Mouse (Mus musculus) heart, embryonic 14.5 days (tissue): Measurements from ENCODE around the gene Cstad. TPM values are rescaled to one million over a fixed set of nuclear protein-coding genes. Genes with fewer than 3 reads are reported as not detected.

ENCODE experiments used
- ATAC-seq: fragments of 200-750 bp; cut with Nextera tagmentation; 2 replicates; pipeline ENCODE4 v1.8.0; 2017; ENCODE audit warnings: low read depth, moderate TSS enrichment; ENCODE audit not compliant: insufficient number of reproducible peaks, insufficient read depth, low FRiP score
- H3K27ac ChIP-seq, 2 experiments: fragments of 200-500 bp in 1 of 2; fragments of 300-500 bp in 1 of 2; sonication (generic) in 1 of 2; replicated peaks in 1 of 2; 2 replicates each; pipeline ENCODE4 v1.5.1; 2012 to 2014; ENCODE audit warnings: low read depth in 2 of 2, low read length in 2 of 2, control low read depth in 1 of 2, mild to moderate bottlenecking in 1 of 2, mixed read lengths in 1 of 2; ENCODE audit not compliant: control insufficient read depth in 1 of 2, insufficient read depth in 1 of 2
- H3K27me3 ChIP-seq: fragments of 300-500 bp; sonication (generic); 2 replicates; pipeline ENCODE4 v1.6.1; 2014; ENCODE audit warnings: mild to moderate bottlenecking, low read length, control low read depth; ENCODE audit not compliant: control insufficient read depth, insufficient read depth
- H3K36me3 ChIP-seq: fragments of 300-500 bp; sonication (generic); 2 replicates; pipeline ENCODE4 v1.6.1; 2014; ENCODE audit warnings: mild to moderate bottlenecking, control low read depth, low read length, mixed read lengths; ENCODE audit not compliant: control insufficient read depth, insufficient read depth
- H3K4me1 ChIP-seq, 2 experiments: fragments of 200-500 bp in 1 of 2; fragments of 300-500 bp in 1 of 2; sonication (generic) in 1 of 2; 2 replicates each; pipeline ENCODE4 v1.6.1; 2012 to 2014; ENCODE audit warnings: low read length in 2 of 2, control low read depth in 1 of 2, mixed read lengths in 1 of 2; ENCODE audit not compliant: control insufficient read depth in 2 of 2, insufficient read depth in 2 of 2
- H3K4me2 ChIP-seq: fragments of 300-500 bp; sonication (generic); 2 replicates; pipeline ENCODE4 v1.6.1; 2014; ENCODE audit warnings: mild to moderate bottlenecking, low read length
- H3K4me3 ChIP-seq, 2 experiments: fragments of 200-500 bp in 1 of 2; fragments of 300-500 bp in 1 of 2; sonication (generic) in 1 of 2; 2 replicates each; pipeline ENCODE4 v1.5.1; 2012 to 2014; ENCODE audit warnings: low read length in 2 of 2, mild to moderate bottlenecking in 2 of 2, control low read depth in 1 of 2, low read depth in 1 of 2, moderate library complexity in 1 of 2; ENCODE audit not compliant: control insufficient read depth in 1 of 2, insufficient read depth in 1 of 2
- H3K9ac ChIP-seq: fragments of 300-500 bp; sonication (generic); 2 replicates; pipeline ENCODE4 v1.6.1; 2014; ENCODE audit warnings: mild to moderate bottlenecking, low read length
- H3K9me3 ChIP-seq: fragments of 300-500 bp; sonication (generic); 2 replicates; pipeline ENCODE4 v1.6.1; 2016; ENCODE audit warnings: low read length, control low read depth; ENCODE audit not compliant: control insufficient read depth
- WGBS: fragments of 180-500 bp; shearing (Covaris S2); extraction: QIAGEN DNeasy Blood & Tissue Kit; methylation state at CpG from one replicate; pipeline ENCODE4 v1.1.7; 2014; 5-methylcytosine and 5-hydroxymethylcytosine counted together
- polyA plus RNA-seq: library from polyadenylated mRNA; unstranded; fragments of >200 nt; fragmentation: Nextera tagmentation; extraction: Ambion mirVana; gene quantifications from 2 replicates; pipeline ENCODE4 v1.2.1, GENCODE M21; 2014

Cstad gene
- 3.2 and 3.8 TPM in 2 replicates for polyA plus RNA-seq

DNA sequence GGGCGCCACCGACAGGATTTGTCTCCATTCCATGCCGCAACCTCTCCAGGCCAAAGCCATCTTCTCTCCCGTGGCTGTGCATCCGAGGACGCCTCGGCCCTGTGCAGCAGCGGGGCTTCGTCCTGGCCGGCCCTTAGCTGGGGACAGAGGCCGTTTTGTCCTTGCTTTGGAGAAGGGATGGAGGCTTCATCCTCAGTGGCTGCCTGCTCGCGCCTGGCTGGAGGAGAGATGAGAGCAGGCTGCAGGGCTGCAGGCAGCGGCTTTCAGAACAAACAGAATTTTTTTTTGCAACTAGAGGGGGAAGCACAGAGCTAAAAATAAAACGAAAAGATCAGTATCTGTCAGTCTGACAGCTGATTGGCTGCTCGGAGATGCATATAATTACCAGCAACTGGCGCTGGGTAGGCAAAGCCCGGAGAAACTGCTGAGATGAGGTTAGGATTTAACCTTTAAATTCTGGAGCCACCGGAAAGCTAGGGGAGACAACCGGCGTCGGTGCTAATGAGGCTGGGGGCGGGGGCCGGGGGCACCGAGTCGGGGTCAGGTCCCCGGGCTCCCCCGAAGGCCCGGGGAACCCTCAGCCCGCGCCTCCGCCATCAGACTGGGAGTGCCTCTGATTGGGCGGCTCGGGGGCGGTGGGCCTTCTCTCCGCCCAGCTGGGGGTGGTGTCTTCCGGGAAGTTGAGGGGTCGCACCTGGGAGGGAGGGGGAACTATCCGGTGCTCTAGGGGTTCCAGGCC is at the start of gene Cstad:
Gene Cstad, plus strand, starts transcription at position 400 of the 739 bp plus-strand sequence.
- H3K9me3 ChIP-seq = no peaks in the 10 kb centered on the region
- H3K27ac ChIP-seq = peak within 1 kb of the TSS; percentile 96 to 97
- H3K27me3 ChIP-seq = no peaks in the 10 kb centered on the region
- WGBS = under 1% methylated on average over 35 of the region's 39 CpGs
- peaks cover 14 to 16% of the 10 kb centered on the region in 2 experiments for H3K4me1 ChIP-seq
- H3K4me2 ChIP-seq = peak within 1 kb of the TSS; percentile 75
- peak; percentile 37 for ATAC-seq
- peak within 1 kb of the TSS; percentile 50 to 51 for H3K4me3 ChIP-seq
- peak within 1 kb of the TSS; percentile 79 for H3K9ac ChIP-seq
- H3K36me3 ChIP-seq = no peaks in the 10 kb centered on the region

DNA sequence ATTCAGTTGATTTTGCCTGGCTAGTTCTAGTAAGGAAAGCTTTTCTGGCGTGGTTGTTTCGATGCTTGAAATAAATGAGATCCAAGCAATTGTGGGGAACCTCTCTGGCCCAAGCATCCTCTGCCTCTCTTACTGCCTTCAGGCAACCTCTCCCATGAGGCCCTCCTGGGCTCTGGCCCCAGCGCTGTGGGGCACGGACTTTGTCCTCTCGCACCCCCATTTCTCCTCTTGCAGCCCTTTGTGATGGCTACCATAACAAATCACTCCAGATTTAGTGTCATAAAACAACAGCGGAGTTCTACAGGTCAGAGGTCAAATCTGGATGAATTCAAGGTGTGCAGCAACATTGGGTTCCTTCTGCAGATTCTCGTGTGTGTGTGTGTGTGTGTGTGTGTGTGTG is 49.1 kb upstream of the Cstad start:
- Histone ChIP-seq H3K4me2 (peak overlapping the region; percentile 62; the same call in 1 of the 2 replicates), H3K9me3 (no peaks in the 10 kb centered on the region), H3K27ac (no peak overlapping the region), H3K4me3 (no peak overlapping the region), H3K36me3 (no peaks in the 10 kb centered on the region), H3K4me1 (peaks cover 26 to 28% of the 10 kb centered on the region in 2 experiments), H3K9ac (no peak overlapping the region), H3K27me3 (no peaks in the 10 kb centered on the region)
- WGBS = 83% methylated on average over 7 of the region's 7 CpGs
- ATAC-seq = no peak

DNA sequence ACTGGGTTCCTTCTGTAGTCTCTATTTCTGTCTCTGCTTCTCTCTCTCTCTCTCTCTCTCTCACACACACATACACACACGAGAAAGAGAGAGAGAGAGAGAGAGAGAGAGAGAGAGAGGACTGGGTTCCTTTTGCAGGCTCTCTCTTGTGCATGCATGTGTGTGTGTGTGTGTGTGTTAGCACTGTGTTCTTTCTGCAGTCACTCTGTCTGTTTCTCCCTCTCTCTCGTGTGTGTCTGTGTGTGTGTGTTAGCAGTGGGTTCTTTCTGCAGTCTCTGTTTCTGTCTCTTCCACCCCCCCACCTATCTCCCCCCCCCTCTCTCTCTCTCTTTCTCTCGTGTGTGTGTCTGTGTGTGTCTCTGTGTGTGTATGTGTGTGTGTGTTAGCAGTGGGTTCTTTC is 48.6 kb upstream of the Cstad start:
- no peak overlapping the region for H3K4me2 ChIP-seq
- H3K4me3 ChIP-seq = no peak overlapping the region
- WGBS = 58% methylated on average over 2 of the region's 3 CpGs
- peaks cover 22 to 25% of the 10 kb centered on the region in 2 experiments for H3K4me1 ChIP-seq
- no peak overlapping the region for H3K27ac ChIP-seq
- no peaks in the 10 kb centered on the region for H3K9me3 ChIP-seq
- no peaks in the 10 kb centered on the region for H3K36me3 ChIP-seq
- ATAC-seq = no peak
- no peaks in the 10 kb centered on the region for H3K27me3 ChIP-seq
- H3K9ac ChIP-seq = no peak overlapping the region

DNA sequence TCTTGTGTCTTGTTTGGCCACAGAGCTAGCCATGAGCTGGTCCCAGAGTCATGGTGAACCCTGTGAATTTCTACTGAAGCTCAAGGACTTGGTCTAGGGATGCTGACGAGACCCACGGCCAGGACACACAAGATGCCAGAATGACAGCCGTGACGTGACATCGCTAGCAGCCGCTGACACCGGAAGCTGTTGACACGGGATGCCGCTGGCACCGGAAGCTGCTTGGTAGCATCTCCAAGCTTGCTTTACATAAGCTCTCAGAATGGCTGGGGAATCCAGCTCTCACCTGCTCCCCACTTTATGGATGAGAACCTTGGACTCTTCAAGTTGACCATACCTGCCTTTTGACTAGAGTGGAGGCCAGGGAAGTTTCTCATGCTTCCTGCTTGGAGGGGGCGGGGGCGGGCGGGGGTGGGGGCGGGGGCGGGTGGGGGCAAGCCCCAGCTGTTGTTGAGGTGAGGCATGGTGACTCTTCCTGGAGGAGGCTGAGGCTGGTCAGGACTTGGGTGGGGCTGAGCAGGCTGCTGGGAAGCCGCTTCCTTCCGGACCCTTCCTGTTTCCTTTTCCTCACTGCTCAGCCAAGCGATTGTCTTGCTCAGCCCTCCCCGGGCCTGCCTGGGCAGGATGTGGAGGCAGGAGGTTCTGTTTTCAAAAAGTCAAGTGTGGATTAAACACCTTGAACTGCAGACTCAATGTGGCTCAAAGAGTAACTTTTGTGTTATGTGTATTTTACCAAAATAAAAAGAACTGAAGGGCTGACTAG is 47.2 kb upstream of the Cstad start:
- H3K9ac ChIP-seq = no peak overlapping the region
- ATAC-seq = peak; percentile 65

DNA sequence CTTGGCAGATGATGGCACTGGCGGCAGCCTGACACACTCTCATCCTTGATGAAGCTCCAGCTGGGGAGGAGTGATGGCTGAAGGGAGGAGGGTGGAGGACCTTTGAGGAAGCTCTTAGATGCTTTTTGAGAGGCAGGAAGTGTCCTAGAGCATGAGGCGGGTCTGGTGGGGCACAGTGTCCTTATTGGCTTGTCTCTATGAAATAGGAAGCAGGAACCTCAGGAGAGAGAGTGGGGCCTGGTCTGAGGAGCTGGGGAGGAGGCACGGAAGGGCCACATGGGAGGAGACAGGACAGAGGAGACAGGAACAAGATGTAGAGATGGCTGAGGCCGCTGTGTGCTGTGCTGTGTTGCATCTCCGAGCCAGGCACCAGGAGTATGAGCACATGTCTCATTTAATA is 43.3 kb upstream of the Cstad start:
- Histone ChIP-seq H3K9ac (no peak overlapping the region), H3K4me3 (no peak overlapping the region), H3K9me3 (no peaks in the 10 kb centered on the region), H3K27ac (no peak overlapping the region), H3K4me2 (no peak overlapping the region), H3K27me3 (no peaks in the 10 kb centered on the region), H3K4me1 (peaks cover 5 to 6% of the 10 kb centered on the region in 2 experiments; a peak in 3 of 4 replicates), H3K36me3 (no peaks in the 10 kb centered on the region)
- no peak for ATAC-seq
- WGBS = 81% methylated on average over 5 of the region's 5 CpGs

More for the DNA sequence above, 47.2 kb upstream of the Cstad start:
- no peaks in the 10 kb centered on the region for H3K27me3 ChIP-seq
- H3K4me2 ChIP-seq = no peak overlapping the region
- peak overlapping the region; percentile 72 to 75 for H3K27ac ChIP-seq
- 57% methylated on average over 19 of the region's 19 CpGs for WGBS
- H3K4me1 ChIP-seq = peaks cover 13 to 17% of the 10 kb centered on the region in 2 experiments
- no peak overlapping the region for H3K4me3 ChIP-seq
- H3K36me3 ChIP-seq = no peaks in the 10 kb centered on the region
- H3K9me3 ChIP-seq = no peaks in the 10 kb centered on the region

DNA sequence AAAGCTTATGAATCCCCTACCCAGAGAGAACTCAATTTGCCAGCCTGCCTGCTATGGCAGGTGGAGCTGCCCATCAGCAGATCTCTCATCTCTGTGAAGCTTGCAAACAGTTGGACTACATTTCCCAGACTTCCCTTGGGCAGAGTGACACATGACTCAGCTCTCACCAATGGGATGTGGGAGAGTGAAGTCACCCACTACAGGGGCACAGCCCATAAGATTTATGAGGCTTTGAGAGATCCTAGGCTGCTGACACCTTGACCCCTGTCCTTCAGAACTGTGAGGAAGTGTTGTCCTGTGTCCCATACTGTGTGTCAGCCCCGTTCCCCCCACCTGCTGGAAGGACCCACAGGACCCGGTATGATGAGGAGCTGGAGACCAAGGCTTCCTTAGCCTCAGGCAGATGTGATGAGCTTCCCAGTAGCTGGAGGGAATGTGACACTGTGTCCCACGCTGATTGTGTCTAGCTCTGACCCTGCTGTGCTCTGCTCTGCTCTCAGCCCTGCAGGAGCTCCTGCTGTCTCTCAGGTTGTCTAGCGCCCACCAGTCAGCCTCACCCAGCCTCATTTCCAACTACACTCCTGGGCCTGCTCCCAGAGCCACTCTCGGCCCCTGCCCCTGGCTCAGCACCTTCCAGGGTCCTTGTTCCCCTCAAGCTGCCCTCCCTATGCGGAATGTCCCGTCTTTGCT is 40.8 kb upstream of the Cstad start:
- ATAC-seq = 0 out of 2 replicates have a peak, but pooled peaks have one; percentile 60
- H3K4me3 ChIP-seq = no peak overlapping the region
- WGBS = 50% methylated on average over 7 of the region's 7 CpGs

DNA sequence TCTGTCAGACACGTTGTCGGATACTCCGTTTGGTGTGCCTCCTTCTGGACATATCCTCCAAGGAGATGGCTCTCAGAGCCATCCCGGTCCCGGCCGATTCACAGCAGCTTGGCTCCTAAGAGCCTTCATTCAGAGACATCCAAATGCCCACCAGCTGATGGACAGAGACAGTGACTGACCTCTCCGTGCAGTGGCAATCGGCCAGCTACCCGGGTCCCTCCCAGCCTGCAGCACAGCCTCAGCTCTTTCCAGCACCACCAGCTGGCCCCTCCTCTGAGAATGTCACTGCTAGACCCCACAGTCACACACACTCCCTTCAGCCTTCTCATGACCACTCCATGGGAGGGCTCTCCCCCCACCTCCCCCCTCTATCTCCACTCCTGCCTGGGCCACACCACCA is 39.6 kb upstream of the Cstad start:
- ATAC-seq = no peak
- no peak overlapping the region for H3K4me2 ChIP-seq
- H3K9ac ChIP-seq = no peak overlapping the region
- no peak overlapping the region for H3K27ac ChIP-seq
- no peaks in the 10 kb centered on the region for H3K27me3 ChIP-seq
- H3K4me3 ChIP-seq = no peak overlapping the region
- WGBS = 58% methylated on average over 9 of the region's 9 CpGs
- H3K9me3 ChIP-seq = no peaks in the 10 kb centered on the region
- no peaks in the 10 kb centered on the region for H3K36me3 ChIP-seq
- H3K4me1 ChIP-seq = peaks cover 0 to 5% of the 10 kb centered on the region in 2 experiments; a peak in 3 of 4 replicates

More for the DNA sequence above, 40.8 kb upstream of the Cstad start:
- peaks cover 0 to 5% of the 10 kb centered on the region in 2 experiments; a peak in 3 of 4 replicates for H3K4me1 ChIP-seq
- peak overlapping the region; percentile 39 for H3K4me2 ChIP-seq
- H3K27me3 ChIP-seq = no peaks in the 10 kb centered on the region
- H3K27ac ChIP-seq = no peak overlapping the region
- no peaks in the 10 kb centered on the region for H3K36me3 ChIP-seq
- no peaks in the 10 kb centered on the region for H3K9me3 ChIP-seq
- peak overlapping the region; percentile 4; the same call in 1 of the 2 replicates for H3K9ac ChIP-seq
